Mouse (Mus musculus): ENCODE results near the gene Baiap2l1.

DNA sequence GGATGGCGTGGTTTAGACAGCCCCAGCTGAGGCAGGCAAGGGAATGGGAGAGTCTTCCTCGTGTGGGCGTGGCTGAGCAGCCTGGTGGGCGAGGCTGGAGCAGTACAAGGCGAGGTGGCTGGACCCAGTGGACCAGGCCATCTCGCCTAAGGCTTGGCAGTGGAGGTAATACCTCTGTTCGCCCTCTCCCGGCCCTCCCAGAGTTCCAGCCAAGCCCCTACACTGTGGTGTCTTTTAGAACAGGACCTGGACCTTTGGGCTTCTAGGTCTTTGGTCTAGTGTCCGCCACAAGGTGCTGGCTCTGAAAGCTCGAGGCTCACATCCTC, 643 bp upstream of the Baiap2l1 start:
- TF ChIP-seq POLR2AphosphoS2 (IDR thresholded peaks at IDR 0.05; ENCODE audit: insufficient read length, low read depth) (peak; percentile 61), POLR2A (IDR thresholded peaks at IDR 0.05; ENCODE audit: insufficient read length, low read depth) (peak; percentile 69)

Measured in myocyte (in vitro differentiated cells).